Mouse (Mus musculus) myocyte (in vitro differentiated cells): Measurements from ENCODE around the gene Cul9.

Source experiments
- E2F4 ChIP-seq: IDR thresholded peaks from one replicate; pipeline ENCODE4 v1.6.1; 2011; ENCODE audit warnings: mild to moderate bottlenecking, control low read depth, moderate library complexity; ENCODE audit not compliant: insufficient read depth
- MAX ChIP-seq: IDR thresholded peaks from one replicate; pipeline ENCODE4 v1.6.1; 2011; ENCODE audit warnings: low read depth, mild to moderate bottlenecking, control low read depth
- MYOD1 ChIP-seq, 3 experiments: IDR thresholded peaks; one replicate each; pipeline ENCODE4 v1.6.1; 2011; ENCODE audit warnings: control low read depth in 2 of 3, low read depth in 2 of 3, mild to moderate bottlenecking in 2 of 3, moderate library complexity in 1 of 3; ENCODE audit not compliant: insufficient read length in 2 of 3, control insufficient read depth in 1 of 3
- MYOG ChIP-seq, 3 experiments: IDR thresholded peaks; one replicate each; pipeline ENCODE4 v1.6.1; 2011; ENCODE audit warnings: control low read depth in 2 of 3, low read depth in 2 of 3, mild to moderate bottlenecking in 2 of 3; ENCODE audit not compliant: insufficient read length in 2 of 3, control insufficient read depth in 1 of 3, insufficient read depth in 1 of 3
- POLR2A ChIP-seq: IDR thresholded peaks from one replicate; pipeline ENCODE4 v1.6.1; 2011; ENCODE audit warnings: low read depth, mild to moderate bottlenecking, control low read depth, moderate library complexity; ENCODE audit not compliant: insufficient read length
- POLR2AphosphoS2 ChIP-seq: IDR thresholded peaks from one replicate; pipeline ENCODE4 v1.6.1; 2011; ENCODE audit warnings: low read depth, control low read depth; ENCODE audit not compliant: insufficient read length
- REST ChIP-seq: IDR thresholded peaks from one replicate; pipeline ENCODE4 v1.6.1; 2011; ENCODE audit warnings: mild to moderate bottlenecking, control low read depth, moderate library complexity; ENCODE audit not compliant: insufficient read depth, insufficient read length
- USF1 ChIP-seq: IDR thresholded peaks from one replicate; pipeline ENCODE4 v1.6.1; 2011; ENCODE audit warnings: low read depth, mild to moderate bottlenecking, control low read depth, moderate library complexity

DNA sequence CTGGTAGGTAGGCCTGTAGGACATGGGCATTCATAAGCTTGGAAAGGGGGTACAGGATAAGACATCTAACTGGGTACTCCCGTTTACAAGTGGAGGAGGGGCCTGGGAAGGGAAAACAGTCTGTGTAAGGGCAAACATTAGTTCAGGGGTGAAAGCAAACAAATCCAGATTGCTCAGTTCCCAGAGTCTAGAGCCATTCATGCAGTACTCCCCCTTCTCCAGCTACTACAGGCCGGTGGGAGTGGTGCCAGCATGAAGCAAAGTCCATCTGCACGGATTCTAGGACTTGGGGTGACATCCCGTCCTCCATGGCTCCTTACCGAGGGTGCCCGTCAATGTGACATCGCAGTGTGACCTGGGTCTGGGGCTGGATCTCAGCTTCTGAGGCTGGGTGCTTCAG lies 44.3 kb upstream of the Cul9 start:
- no peak for TF ChIP-seq POLR2A
- TF ChIP-seq POLR2AphosphoS2 = no peak
- TF ChIP-seq REST = no peak
- TF ChIP-seq USF1 = no peak
- no peak for TF ChIP-seq MYOG (IDR thresholded peaks at IDR 0.05; ENCODE audit: control insufficient read depth in 1 of 3, insufficient read depth in 1 of 3, insufficient read length in 2 of 3, low read depth in 2 of 3)
- TF ChIP-seq MAX = no peak
- no peak for TF ChIP-seq MYOD1 (IDR thresholded peaks at IDR 0.05; ENCODE audit: control insufficient read depth in 1 of 3, insufficient read length in 2 of 3, low read depth in 2 of 3)
- no peak for TF ChIP-seq E2F4
